Mouse (Mus musculus) limb, embryonic 12.5 days (tissue): ENCODE results near the gene Higd1b. TPM values are rescaled to one million over a fixed set of nuclear protein-coding genes. Genes with fewer than 3 reads are reported as not detected.
A peak's percentile ranks its signal among the peaks of the same experiment; 100 is the strongest.

Experiments
- ATAC-seq: fragments of 200-750 bp; cut with Nextera tagmentation; 2 replicates; pipeline ENCODE4 v1.8.0; 2017; ENCODE audit warnings: low read depth, moderate TSS enrichment; ENCODE audit not compliant: insufficient number of reproducible peaks, insufficient read depth, low FRiP score, low TSS enrichment
- H3K27ac ChIP-seq: fragments of 300-500 bp; sonication (generic); 2 replicates; pipeline ENCODE4 v1.5.1; 2016; ENCODE audit warnings: mild to moderate bottlenecking, moderate library complexity
- H3K27me3 ChIP-seq: fragments of 300-500 bp; sonication (generic); 2 replicates; pipeline ENCODE4 v1.6.1; 2016; ENCODE audit warnings: mild to moderate bottlenecking, moderate library complexity
- H3K36me3 ChIP-seq: fragments of 300-500 bp; sonication (generic); 2 replicates; pipeline ENCODE4 v1.6.1; 2016; ENCODE audit warnings: mild to moderate bottlenecking, moderate library complexity
- H3K4me1 ChIP-seq: fragments of 300-500 bp; sonication (generic); replicated peaks from 2 replicates; pipeline ENCODE4 v1.6.1; 2016
- H3K4me2 ChIP-seq: fragments of 300-500 bp; sonication (generic); 2 replicates; pipeline ENCODE4 v1.6.1; 2016; ENCODE audit warnings: mild to moderate bottlenecking, moderate library complexity
- H3K4me3 ChIP-seq: fragments of 300-500 bp; sonication (generic); replicated peaks from 2 replicates; pipeline ENCODE4 v1.5.1; 2016; ENCODE audit warnings: mild to moderate bottlenecking
- H3K9ac ChIP-seq: fragments of 300-500 bp; sonication (generic); replicated peaks from 2 replicates; pipeline ENCODE4 v1.6.1; 2016; ENCODE audit warnings: mild to moderate bottlenecking, moderate library complexity
- H3K9me3 ChIP-seq: fragments of 300-500 bp; sonication (generic); 2 replicates; pipeline ENCODE4 v1.6.1; 2016; ENCODE audit warnings: mild to moderate bottlenecking, moderate library complexity
- WGBS: fragments of 180-500 bp; shearing (Covaris S2); methylation state at CpG from one replicate; pipeline ENCODE4 v1.1.7; 2016; 5-methylcytosine and 5-hydroxymethylcytosine counted together
- polyA plus RNA-seq: library from polyadenylated mRNA; unstranded; fragments of >200 nt; fragmentation: Nextera tagmentation; extraction: Ambion mirVana; gene quantifications from 2 replicates; pipeline ENCODE4 v1.2.1, GENCODE M21; 2016

Higd1b gene
- polyA plus RNA-seq, 1 experiment from 2014 or later, result not detected

DNA sequence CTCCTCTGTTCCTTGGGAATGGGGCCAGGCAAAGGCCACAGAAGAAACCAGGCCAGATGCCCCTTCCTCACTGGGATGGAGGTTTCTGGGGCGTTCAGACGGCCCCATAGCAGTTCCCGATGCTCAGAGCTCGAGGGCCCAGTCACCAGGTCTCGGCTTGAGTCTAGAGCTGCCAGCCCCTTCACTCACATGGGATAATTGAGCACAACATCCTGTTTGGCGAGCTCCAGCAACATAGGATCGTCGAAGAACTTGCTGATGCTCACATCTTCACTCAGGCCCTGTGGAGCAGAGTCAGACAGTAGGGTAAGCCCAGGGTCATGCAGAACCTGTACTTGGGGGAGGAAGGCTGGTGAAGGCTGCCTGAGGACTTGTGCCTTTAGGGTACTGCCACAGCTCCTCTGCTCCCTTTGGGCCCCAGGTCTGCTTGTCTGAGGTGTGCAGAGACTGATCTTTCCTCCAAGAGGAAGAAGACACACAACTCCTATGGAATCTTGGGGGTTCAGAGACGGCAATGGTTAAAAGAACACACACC is 3.0 kb downstream of the Higd1b start:
- no peaks in the 10 kb centered on the region for H3K4me1 ChIP-seq
- 88% methylated on average over 9 of the region's 9 CpGs for WGBS
- H3K9me3 ChIP-seq, result no peaks in the 10 kb centered on the region
- H3K4me3 ChIP-seq, result no peak overlapping the region
- no peak overlapping the region for H3K27ac ChIP-seq
- H3K27me3 ChIP-seq, result no peaks in the 10 kb centered on the region
- no peak overlapping the region for H3K9ac ChIP-seq
- peaks cover 75% of the 10 kb centered on the region for H3K36me3 ChIP-seq
- ATAC-seq, result no peak
- no peak overlapping the region for H3K4me2 ChIP-seq

GRCm38 (mm10) chr11:102845926-102846325 is 10.3 kb downstream of the Higd1b start:
- Histone ChIP-seq H3K9ac (no peak overlapping the region), H3K27me3 (no peaks in the 10 kb centered on the region), H3K4me3 (no peak overlapping the region), H3K9me3 (no peaks in the 10 kb centered on the region), H3K36me3 (peaks cover 100% of the 10 kb centered on the region), H3K27ac (no peak overlapping the region), H3K4me1 (no peaks in the 10 kb centered on the region), H3K4me2 (no peak overlapping the region)
- ATAC-seq, result no peak
- WGBS, result 72% methylated on average over 10 of the region's 10 CpGs

- no peak overlapping the region for H3K9ac ChIP-seq
- no peak overlapping the region for H3K4me2 ChIP-seq
- 68% methylated on average over 5 of the region's 5 CpGs for WGBS
- no peak overlapping the region for H3K4me3 ChIP-seq
- H3K27me3 ChIP-seq, result no peaks in the 10 kb centered on the region
- no peak overlapping the region for H3K27ac ChIP-seq
- H3K4me1 ChIP-seq, result peaks cover 16% of the 10 kb centered on the region
- H3K9me3 ChIP-seq, result no peaks in the 10 kb centered on the region
- ATAC-seq, result 0 out of 2 replicates have a peak, but pooled peaks have one; percentile 67
- H3K36me3 ChIP-seq, result peaks cover 91% of the 10 kb centered on the region
Measured at GRCm38 (mm10) chr11:102851883-102852282, 16.2 kb downstream of the Higd1b start.

GRCm38 (mm10) chr11:102853760-102854159 is 18.1 kb downstream of the Higd1b start:
- H3K4me2 ChIP-seq, result no peak overlapping the region

GRCm38 (mm10) chr11:102855941-102856340 is 20.3 kb downstream of the Higd1b start:
- H3K9me3 ChIP-seq, result no peaks in the 10 kb centered on the region
- peaks cover 21% of the 10 kb centered on the region for H3K4me1 ChIP-seq
- H3K27ac ChIP-seq, result peak overlapping the region; percentile 66
- H3K27me3 ChIP-seq, result no peaks in the 10 kb centered on the region
- 0 out of 2 replicates have a peak, but pooled peaks have one; percentile 37 for ATAC-seq
- H3K9ac ChIP-seq, result no peak overlapping the region
- H3K4me2 ChIP-seq, result no peak overlapping the region
- WGBS, result 26% methylated on average over 6 of the region's 6 CpGs
- peaks cover 90% of the 10 kb centered on the region for H3K36me3 ChIP-seq
- H3K4me3 ChIP-seq, result no peak overlapping the region

More at GRCm38 (mm10) chr11:102853760-102854159, 18.1 kb downstream of the Higd1b start:
- H3K9ac ChIP-seq, result no peak overlapping the region
- no peaks in the 10 kb centered on the region for H3K9me3 ChIP-seq
- no peak for ATAC-seq
- no peak overlapping the region for H3K4me3 ChIP-seq
- H3K27me3 ChIP-seq, result no peaks in the 10 kb centered on the region
- peaks cover 90% of the 10 kb centered on the region for H3K36me3 ChIP-seq
- H3K4me1 ChIP-seq, result peaks cover 21% of the 10 kb centered on the region
- no peak overlapping the region for H3K27ac ChIP-seq

GRCm38 (mm10) chr11:102858951-102859350 is 23.3 kb downstream of the Higd1b start:
- 89% methylated on average over 11 of the region's 11 CpGs for WGBS
- peaks cover 90% of the 10 kb centered on the region for H3K36me3 ChIP-seq

GRCm38 (mm10) chr11:102859933-102860332 is 24.3 kb downstream of the Higd1b start:
- Histone ChIP-seq H3K27me3 (no peaks in the 10 kb centered on the region), H3K36me3 (peaks cover 85% of the 10 kb centered on the region)
- WGBS, result 92% methylated on average over 8 of the region's 8 CpGs

More at GRCm38 (mm10) chr11:102858951-102859350, 23.3 kb downstream of the Higd1b start:
- Histone ChIP-seq H3K4me1 (peaks cover 21% of the 10 kb centered on the region), H3K27ac (no peak overlapping the region), H3K9ac (no peak overlapping the region), H3K4me3 (no peak overlapping the region), H3K9me3 (no peaks in the 10 kb centered on the region), H3K4me2 (no peak overlapping the region), H3K27me3 (no peaks in the 10 kb centered on the region)
- no peak for ATAC-seq

DNA sequence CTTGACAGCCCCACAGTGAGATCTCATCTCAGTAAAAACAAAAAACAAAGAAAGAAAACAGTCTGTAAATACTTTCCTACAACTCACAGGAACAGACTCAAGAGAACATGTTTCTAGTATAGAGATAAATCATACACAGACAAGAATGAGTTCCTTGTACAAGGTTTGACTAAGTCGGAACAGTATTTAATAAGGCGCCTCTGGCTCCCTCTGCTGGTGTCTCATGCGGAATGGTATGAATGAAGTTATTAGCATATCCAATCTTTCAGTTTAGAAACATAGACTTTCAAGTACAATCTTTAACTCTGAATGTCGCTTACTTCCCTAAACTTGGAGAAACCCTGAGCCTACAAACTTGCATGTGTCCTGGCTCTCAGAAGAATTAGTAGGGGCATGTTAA is 28.6 kb downstream of the Higd1b start:
- Histone ChIP-seq H3K9ac (no peak overlapping the region), H3K27ac (no peak overlapping the region), H3K9me3 (no peaks in the 10 kb centered on the region), H3K4me2 (no peak overlapping the region), H3K4me3 (no peak overlapping the region), H3K27me3 (no peaks in the 10 kb centered on the region), H3K4me1 (no peaks in the 10 kb centered on the region), H3K36me3 (peaks cover 95% of the 10 kb centered on the region)
- 53% methylated on average over 4 of the region's 4 CpGs for WGBS
- no peak for ATAC-seq

More at GRCm38 (mm10) chr11:102859933-102860332, 24.3 kb downstream of the Higd1b start:
- Histone ChIP-seq H3K4me1 (peaks cover 21% of the 10 kb centered on the region), H3K4me2 (no peak overlapping the region), H3K9me3 (no peaks in the 10 kb centered on the region), H3K4me3 (no peak overlapping the region), H3K27ac (no peak overlapping the region), H3K9ac (no peak overlapping the region)
- ATAC-seq, result no peak

- H3K4me2 ChIP-seq, result no peak overlapping the region
- H3K4me3 ChIP-seq, result no peak overlapping the region
- 89% methylated on average over 7 of the region's 7 CpGs for WGBS
- no peaks in the 10 kb centered on the region for H3K27me3 ChIP-seq
- H3K36me3 ChIP-seq, result peaks cover 71% of the 10 kb centered on the region
- H3K4me1 ChIP-seq, result peaks cover 10% of the 10 kb centered on the region
- no peak overlapping the region for H3K27ac ChIP-seq
- H3K9me3 ChIP-seq, result no peaks in the 10 kb centered on the region
- no peak overlapping the region for H3K9ac ChIP-seq
- no peak for ATAC-seq
Measured at GRCm38 (mm10) chr11:102874801-102875334, 39.2 kb downstream of the Higd1b start.

DNA sequence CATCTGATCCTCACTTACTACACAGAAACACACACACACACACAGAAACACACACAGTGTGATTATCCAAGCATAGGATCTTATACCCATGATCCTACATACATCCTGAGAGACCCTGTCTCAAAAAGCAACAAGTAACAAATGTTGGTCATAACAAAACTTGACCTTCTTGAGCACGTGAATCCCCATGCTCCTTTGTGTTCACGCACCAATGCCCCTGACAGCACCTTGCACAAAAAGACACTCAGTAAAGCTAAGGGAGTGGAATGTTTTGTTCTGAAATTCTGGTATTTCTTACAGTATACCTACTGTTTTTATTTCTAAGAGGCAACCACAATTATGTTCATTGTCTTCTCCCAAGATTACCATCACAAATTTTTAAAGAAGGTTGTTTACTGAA is 43.9 kb downstream of the Higd1b start:
- H3K4me3 ChIP-seq, result peak overlapping the region; percentile 76; the same call in 1 of the 2 replicates
- peaks cover 35% of the 10 kb centered on the region for H3K36me3 ChIP-seq
- WGBS, result 94% methylated on average over 2 of the region's 2 CpGs
- no peak overlapping the region for H3K27ac ChIP-seq
- H3K27me3 ChIP-seq, result peaks cover 18% of the 10 kb centered on the region
- H3K4me1 ChIP-seq, result peaks cover 16% of the 10 kb centered on the region
- no peak for ATAC-seq
- no peaks in the 10 kb centered on the region for H3K9me3 ChIP-seq
- peak overlapping the region; percentile 79 for H3K4me2 ChIP-seq
- 0 out of 2 replicates have a peak overlapping the region, but pooled peaks have one; percentile 80 for H3K9ac ChIP-seq

DNA sequence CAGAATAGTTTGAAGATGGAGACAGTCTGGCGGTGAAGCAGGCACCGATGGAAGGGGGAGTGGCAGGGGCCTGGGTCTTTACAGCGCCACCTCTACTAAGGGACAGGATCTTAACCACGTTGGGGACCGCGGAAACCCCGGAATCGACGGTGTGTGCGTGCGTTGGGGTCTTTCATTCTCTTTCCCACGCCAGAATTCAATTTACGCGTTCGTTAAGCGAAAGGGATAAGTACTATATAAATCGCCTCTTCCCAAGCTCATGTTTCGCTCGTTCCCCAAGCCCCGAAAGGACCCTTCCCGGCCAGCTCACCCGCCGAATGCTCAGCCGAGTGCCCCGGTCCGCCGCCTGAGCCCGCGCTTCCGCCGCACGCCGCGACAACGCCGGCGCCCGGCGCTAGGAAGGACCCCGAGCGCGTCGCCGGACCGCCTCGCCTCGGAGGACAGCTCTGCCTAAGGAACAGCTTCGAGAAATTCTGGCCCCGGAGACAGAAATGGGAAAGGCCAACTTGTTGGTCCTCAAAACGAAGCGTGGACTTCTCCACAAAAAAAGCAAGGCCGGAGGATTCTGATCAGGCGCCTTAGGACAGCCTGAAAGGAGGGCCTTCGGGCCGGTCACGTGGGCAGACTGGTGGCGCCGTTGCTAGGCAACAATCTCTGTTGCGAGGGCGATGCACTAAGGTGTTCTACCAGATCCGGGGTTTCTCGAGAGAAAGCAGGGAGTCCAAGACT is 45.1 kb downstream of the Higd1b start, which contains the start of the genes Eftud2 and Ccdc103:
Gene Eftud2 (minus strand): TSS at position 401 of the 729 bp plus-strand sequence.
Gene Ccdc103 (plus strand): TSS at position 620 of the 729 bp plus-strand sequence.
- ATAC-seq, result peak; percentile 87
- H3K9ac ChIP-seq, result peak within 1 kb of the TSS; percentile 80
- peak within 1 kb of the TSS; percentile 76 for H3K4me3 ChIP-seq
- H3K4me1 ChIP-seq, result peaks cover 16% of the 10 kb centered on the region
- peak within 1 kb of the TSS; percentile 76 for H3K27ac ChIP-seq
- WGBS, result under 1% methylated on average over 62 of the region's 62 CpGs
- H3K4me2 ChIP-seq, result peak within 1 kb of the TSS; percentile 79
- H3K27me3 ChIP-seq, result peaks cover 29% of the 10 kb centered on the region
- H3K36me3 ChIP-seq, result peaks cover 23% of the 10 kb centered on the region
- H3K9me3 ChIP-seq, result no peaks in the 10 kb centered on the region
